Mouse (Mus musculus) heart, embryonic 13.5 days (tissue): Measurements from ENCODE around the gene Tnfrsf26. TPM values are rescaled to one million over a fixed set of nuclear protein-coding genes. Genes with fewer than 3 reads are reported as not detected.

Source experiments
- ATAC-seq: fragments of 200-750 bp; cut with Nextera tagmentation; 2 replicates; pipeline ENCODE4 v1.8.0; 2017; ENCODE audit warnings: moderate TSS enrichment; ENCODE audit not compliant: insufficient number of reproducible peaks, low FRiP score, low TSS enrichment; ENCODE audit errors: extremely low read depth
- H3K27ac ChIP-seq: fragments of 300-500 bp; sonication (generic); replicated peaks from 2 replicates; pipeline ENCODE4 v1.5.1; 2015; ENCODE audit warnings: moderate library complexity, mild to moderate bottlenecking, inconsistent platforms
- H3K27me3 ChIP-seq: fragments of 300-500 bp; sonication (generic); replicated peaks from 2 replicates; pipeline ENCODE4 v1.6.1; 2015; ENCODE audit warnings: mild to moderate bottlenecking, inconsistent platforms
- H3K36me3 ChIP-seq: fragments of 300-500 bp; sonication (generic); 2 replicates; pipeline ENCODE4 v1.6.1; 2015; ENCODE audit warnings: mild to moderate bottlenecking, inconsistent platforms
- H3K4me1 ChIP-seq: fragments of 300-500 bp; sonication (generic); 2 replicates; pipeline ENCODE4 v1.6.1; 2015; ENCODE audit warnings: inconsistent platforms
- H3K4me2 ChIP-seq: fragments of 300-500 bp; sonication (generic); 2 replicates; pipeline ENCODE4 v1.6.1; 2015; ENCODE audit warnings: inconsistent platforms, mild to moderate bottlenecking, moderate library complexity
- H3K4me3 ChIP-seq: fragments of 300-500 bp; sonication (generic); 2 replicates; pipeline ENCODE4 v1.5.1; 2015; ENCODE audit warnings: moderate library complexity, mild to moderate bottlenecking, inconsistent platforms
- H3K9ac ChIP-seq: fragments of 300-500 bp; sonication (generic); 2 replicates; pipeline ENCODE4 v1.6.1; 2015; ENCODE audit warnings: inconsistent platforms, mild to moderate bottlenecking, moderate library complexity
- H3K9me3 ChIP-seq: fragments of 300-500 bp; sonication (generic); 2 replicates; pipeline ENCODE4 v1.6.1; 2016; ENCODE audit warnings: inconsistent platforms
- WGBS: fragments of 180-500 bp; shearing (Covaris S2); methylation state at CpG from one replicate; pipeline ENCODE4 v1.1.7; 2015; ENCODE audit warnings: mixed read lengths; 5-methylcytosine and 5-hydroxymethylcytosine counted together
- polyA plus RNA-seq: library from polyadenylated mRNA; unstranded; fragments of >200 nt; fragmentation: Nextera tagmentation; extraction: Ambion mirVana; gene quantifications from 2 replicates; pipeline ENCODE4 v1.2.1, GENCODE M21; 2015

Tnfrsf26 gene
- polyA plus RNA-seq, 1 experiment from 2014 or later, result 0.62 TPM

- WGBS, result 60% methylated on average over 5 of the region's 5 CpGs
- Histone ChIP-seq H3K9ac (no peak overlapping the region), H3K27me3 (no peaks in the 10 kb centered on the region), H3K27ac (no peak overlapping the region), H3K36me3 (peaks cover 44% of the 10 kb centered on the region), H3K4me1 (peaks cover 29% of the 10 kb centered on the region), H3K4me3 (no peak overlapping the region), H3K4me2 (no peak overlapping the region), H3K9me3 (no peaks in the 10 kb centered on the region)
- no peak for ATAC-seq
Observed at GRCm38 (mm10) chr7:143594865-143595264, 33.7 kb downstream of the Tnfrsf26 start.

DNA sequence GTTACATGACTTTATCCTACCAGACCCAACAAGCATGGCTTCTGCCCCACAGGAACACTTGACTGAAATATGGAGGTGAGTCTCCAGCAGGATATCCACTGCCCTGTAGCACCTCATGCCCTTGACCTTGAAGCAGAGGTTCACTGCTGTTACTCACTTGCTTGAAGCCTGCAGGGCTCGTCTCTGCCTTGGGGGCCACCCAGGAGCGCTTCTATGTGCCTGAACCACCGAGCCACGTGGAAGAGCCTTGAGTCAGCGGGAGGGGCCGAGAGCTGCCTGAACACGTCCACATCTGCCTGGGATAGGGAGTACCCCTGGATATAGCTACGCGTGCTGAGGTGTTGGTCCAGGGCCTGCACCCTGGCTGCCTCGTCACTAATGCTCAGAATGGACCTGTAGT lies 36.3 kb downstream of the Tnfrsf26 start:
- no peaks in the 10 kb centered on the region for H3K27me3 ChIP-seq
- H3K4me3 ChIP-seq, result no peak overlapping the region
- no peak overlapping the region for H3K4me2 ChIP-seq
- no peaks in the 10 kb centered on the region for H3K9me3 ChIP-seq
- no peak overlapping the region for H3K9ac ChIP-seq
- H3K27ac ChIP-seq, result no peak overlapping the region
- WGBS, result 92% methylated on average over 10 of the region's 10 CpGs
- peaks cover 16% of the 10 kb centered on the region for H3K4me1 ChIP-seq
- no peak for ATAC-seq
- H3K36me3 ChIP-seq, result peaks cover 65% of the 10 kb centered on the region

GRCm38 (mm10) chr7:143588006-143588405 lies 40.5 kb downstream of the Tnfrsf26 start:
- Histone ChIP-seq H3K9ac (no peak overlapping the region), H3K9me3 (no peaks in the 10 kb centered on the region), H3K4me1 (no peaks in the 10 kb centered on the region), H3K4me2 (no peak overlapping the region), H3K4me3 (no peak overlapping the region), H3K36me3 (peaks cover 90% of the 10 kb centered on the region), H3K27ac (no peak overlapping the region), H3K27me3 (no peaks in the 10 kb centered on the region)
- no peak for ATAC-seq
- WGBS, result 85% methylated on average over 4 of the region's 4 CpGs

- Histone ChIP-seq H3K9me3 (no peaks in the 10 kb centered on the region), H3K4me2 (no peak overlapping the region), H3K4me3 (no peak overlapping the region), H3K4me1 (no peaks in the 10 kb centered on the region), H3K9ac (no peak overlapping the region), H3K36me3 (peaks cover 90% of the 10 kb centered on the region), H3K27ac (no peak overlapping the region), H3K27me3 (no peaks in the 10 kb centered on the region)
- ATAC-seq, result no peak
- WGBS, result 81% methylated on average over 5 of the region's 5 CpGs
Observed at GRCm38 (mm10) chr7:143587586-143587985, 40.9 kb downstream of the Tnfrsf26 start.

DNA sequence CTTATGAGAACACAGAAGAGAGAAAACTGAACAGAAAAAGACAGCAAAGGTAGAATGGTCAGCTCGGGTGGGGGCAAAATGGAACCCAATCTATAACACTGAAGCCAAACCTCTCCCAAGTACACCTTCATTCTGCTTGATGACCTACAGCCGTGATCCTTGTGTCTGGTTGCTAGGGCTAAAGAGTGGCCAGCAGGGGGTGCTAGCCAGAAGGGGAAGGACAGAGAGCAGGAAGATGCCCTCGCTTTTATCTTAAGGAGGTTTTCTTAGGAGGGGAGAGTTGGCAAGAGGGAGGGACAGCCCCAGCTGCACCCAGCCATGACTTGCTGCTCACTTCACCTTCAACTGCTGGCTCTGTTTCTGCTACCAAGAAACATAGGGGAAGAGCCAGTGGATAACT lies 44.6 kb downstream of the Tnfrsf26 start:
- no peak for ATAC-seq
- Histone ChIP-seq H3K36me3 (peaks cover 94% of the 10 kb centered on the region), H3K27ac (no peak overlapping the region), H3K4me3 (no peak overlapping the region), H3K9me3 (no peaks in the 10 kb centered on the region), H3K4me2 (no peak overlapping the region), H3K4me1 (no peaks in the 10 kb centered on the region), H3K27me3 (no peaks in the 10 kb centered on the region), H3K9ac (no peak overlapping the region)
- WGBS, result 25% methylated on average over 3 of the region's 3 CpGs

GRCm38 (mm10) chr7:143583025-143583424 lies 45.5 kb downstream of the Tnfrsf26 start:
- peaks cover 94% of the 10 kb centered on the region for H3K36me3 ChIP-seq
- H3K27ac ChIP-seq, result no peak overlapping the region
- no peak for ATAC-seq
- H3K9ac ChIP-seq, result no peak overlapping the region
- H3K4me2 ChIP-seq, result no peak overlapping the region
- H3K4me1 ChIP-seq, result 0 out of 2 replicates have a peak, but pooled peaks cover under 1% of the 10 kb centered on the region
- no peaks in the 10 kb centered on the region for H3K9me3 ChIP-seq
- no peaks in the 10 kb centered on the region for H3K27me3 ChIP-seq
- WGBS, result 84% methylated on average over 5 of the region's 5 CpGs
- no peak overlapping the region for H3K4me3 ChIP-seq

DNA sequence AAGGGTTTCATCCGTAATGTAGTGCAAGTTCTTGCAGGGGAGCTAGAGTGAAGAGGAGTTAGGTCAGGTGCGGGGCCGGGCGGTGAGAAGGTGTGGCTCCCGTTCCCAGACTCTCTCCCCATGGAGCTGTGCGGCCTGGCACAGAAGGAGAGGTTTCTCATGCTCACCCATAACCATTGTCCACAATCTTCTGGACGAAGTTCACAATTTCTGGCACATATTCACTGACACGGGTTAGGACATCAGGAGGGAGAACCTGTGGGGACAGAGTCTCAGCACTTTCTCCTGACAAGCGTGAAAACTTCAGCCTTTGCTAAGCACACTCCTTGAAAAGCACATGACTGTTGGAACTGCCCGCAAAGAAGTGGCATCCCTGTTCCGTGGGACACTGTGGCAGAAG lies 52.8 kb downstream of the Tnfrsf26 start:
- 93% methylated on average over 11 of the region's 11 CpGs for WGBS
- Histone ChIP-seq H3K4me2 (no peak overlapping the region), H3K4me1 (peaks cover 14% of the 10 kb centered on the region; the same call in 1 of the 2 replicates), H3K4me3 (no peak overlapping the region), H3K27ac (no peak overlapping the region), H3K9ac (no peak overlapping the region), H3K36me3 (peaks cover 97% of the 10 kb centered on the region), H3K9me3 (no peaks in the 10 kb centered on the region), H3K27me3 (no peaks in the 10 kb centered on the region)
- no peak for ATAC-seq

DNA sequence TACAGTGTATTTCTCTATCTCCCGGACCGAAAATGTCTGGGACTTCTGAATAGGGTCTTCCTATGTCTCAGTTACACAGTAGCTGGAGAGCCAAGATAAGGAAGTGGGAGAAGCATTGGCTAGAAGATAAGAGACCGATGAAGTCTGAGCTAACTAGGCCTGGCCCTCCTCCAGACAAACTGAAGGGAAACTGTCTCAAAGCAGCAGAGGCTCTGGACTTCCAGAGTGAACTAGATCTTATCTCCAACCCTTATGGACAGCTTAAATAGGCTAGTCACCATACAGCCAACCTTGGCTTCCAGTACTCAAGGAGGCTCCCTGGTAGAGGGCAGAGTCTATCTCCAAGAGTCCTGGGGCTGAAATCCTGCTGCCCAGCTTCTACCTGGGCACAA lies 62.9 kb downstream of the Tnfrsf26 start:
- WGBS, result 28% methylated on average over 3 of the region's 3 CpGs
- ATAC-seq, result 0 out of 2 replicates have a peak, but pooled peaks have one; percentile 25

DNA sequence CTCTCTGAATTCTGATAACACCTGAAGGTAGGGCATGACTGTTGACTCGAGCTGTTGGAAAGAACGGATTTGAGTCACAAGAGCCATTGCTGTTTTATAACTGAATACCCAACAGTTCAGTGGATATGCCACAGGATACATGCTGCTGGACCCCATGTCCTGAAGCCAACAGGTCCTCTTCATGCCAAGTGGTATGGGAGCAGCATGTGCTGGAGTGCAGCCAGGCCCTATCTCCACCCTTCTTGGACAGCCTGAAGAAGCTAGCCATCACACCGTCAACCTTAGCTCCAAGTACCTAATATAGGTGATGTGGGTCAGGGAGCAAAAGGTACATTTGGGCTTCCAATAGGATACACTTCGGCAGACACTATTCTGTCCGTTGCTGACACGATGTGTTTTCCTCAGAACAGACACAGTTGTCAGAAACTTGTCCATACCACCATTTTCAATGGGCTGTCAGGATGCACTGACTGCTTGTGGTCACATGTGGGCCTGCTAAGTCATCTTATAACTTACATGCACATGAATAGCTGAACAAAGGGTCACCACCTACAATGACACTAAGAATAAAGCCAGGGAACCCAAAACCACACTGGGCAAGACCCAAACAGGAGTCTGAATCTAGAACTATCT lies 63.4 kb downstream of the Tnfrsf26 start:
- H3K4me2 ChIP-seq, result no peak overlapping the region
- peaks cover 19% of the 10 kb centered on the region for H3K4me1 ChIP-seq
- no peak overlapping the region for H3K9ac ChIP-seq
- H3K27ac ChIP-seq, result no peak overlapping the region
- peaks cover 99% of the 10 kb centered on the region for H3K36me3 ChIP-seq
- no peak for ATAC-seq
- no peaks in the 10 kb centered on the region for H3K27me3 ChIP-seq
- WGBS, result 88% methylated on average over 6 of the region's 6 CpGs
- H3K4me3 ChIP-seq, result no peak overlapping the region
- no peaks in the 10 kb centered on the region for H3K9me3 ChIP-seq

More for the DNA sequence above, 62.9 kb downstream of the Tnfrsf26 start:
- Histone ChIP-seq H3K9me3 (no peaks in the 10 kb centered on the region), H3K4me1 (peaks cover 19% of the 10 kb centered on the region), H3K36me3 (peaks cover 99% of the 10 kb centered on the region), H3K9ac (no peak overlapping the region), H3K27me3 (no peaks in the 10 kb centered on the region), H3K27ac (0 out of 2 replicates have a peak overlapping the region, but pooled peaks have one; percentile 21), H3K4me2 (no peak overlapping the region), H3K4me3 (no peak overlapping the region)

DNA sequence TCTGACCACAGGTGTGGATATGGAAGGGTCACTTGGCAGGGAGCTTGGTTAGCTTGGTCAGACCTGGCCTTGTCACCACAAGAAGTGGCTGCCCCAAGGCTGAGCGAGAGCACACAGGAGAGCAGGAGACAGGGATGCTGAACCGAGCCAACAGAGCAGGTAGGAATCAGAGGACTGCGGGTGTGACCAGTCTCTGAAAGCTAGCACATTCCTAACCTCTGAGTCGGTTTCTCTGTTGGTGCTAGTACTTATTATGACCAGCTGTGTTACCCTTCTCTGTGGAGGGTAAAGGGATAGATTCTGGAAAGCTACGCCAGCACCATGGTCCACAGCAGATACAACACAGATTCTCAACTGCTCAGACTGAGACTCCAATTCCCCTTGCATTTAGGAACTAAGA lies 64.7 kb downstream of the Tnfrsf26 start:
- Histone ChIP-seq H3K4me3 (no peak overlapping the region), H3K9ac (no peak overlapping the region), H3K4me2 (no peak overlapping the region), H3K36me3 (peaks cover 99% of the 10 kb centered on the region), H3K27ac (no peak overlapping the region), H3K27me3 (no peaks in the 10 kb centered on the region), H3K4me1 (peaks cover 19% of the 10 kb centered on the region), H3K9me3 (no peaks in the 10 kb centered on the region)
- no peak for ATAC-seq
- WGBS, result 69% methylated on average over 5 of the region's 5 CpGs
